Mouse (Mus musculus): Measurements from ENCODE around the gene Prepl.

Prepl gene

DNA sequence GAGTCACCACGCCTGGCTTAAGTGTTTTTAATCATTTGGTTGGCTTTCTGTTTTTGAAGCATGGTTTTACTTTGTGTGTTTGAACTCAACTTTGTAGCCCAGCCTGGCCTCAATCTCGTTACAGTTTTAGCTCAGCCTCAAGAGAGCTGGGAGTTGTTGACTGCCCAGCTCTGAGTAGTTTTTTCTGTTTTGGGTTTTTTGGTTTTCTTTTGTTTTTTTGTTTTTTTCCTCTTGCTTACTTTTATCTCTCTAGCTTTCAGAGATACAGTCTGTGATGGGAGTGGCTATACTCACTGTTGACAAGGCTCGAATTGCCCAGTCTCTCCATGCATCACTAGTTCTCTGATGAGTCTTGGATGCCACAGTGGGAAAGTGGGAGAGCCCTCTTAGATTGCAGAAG lies 69.7 kb downstream of the Prepl start:
- no peak for DNase-seq

DNA sequence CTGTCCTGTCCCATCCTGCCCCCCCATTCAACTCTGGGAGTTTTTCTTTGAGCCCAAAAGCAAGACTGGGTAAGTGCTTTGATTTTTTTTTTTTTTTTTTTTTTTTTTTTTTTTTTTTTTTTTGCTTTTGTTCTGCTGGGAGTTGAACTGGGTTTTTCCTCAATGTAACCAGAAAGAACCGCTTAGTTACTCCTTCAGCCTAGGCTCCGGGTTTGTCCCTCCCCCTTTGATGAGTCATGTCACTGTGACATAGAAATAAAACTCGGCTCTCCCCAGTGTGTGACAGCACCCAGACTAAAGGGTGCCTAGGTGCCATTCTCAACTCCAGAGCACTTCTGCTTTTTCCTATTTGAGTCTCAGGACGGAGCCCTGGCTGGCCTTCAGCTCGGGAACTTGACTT lies 71.2 kb downstream of the Prepl start:
- DNase-seq: no peak

GRCm38 (mm10) chr17:85018344-85018743 lies 71.7 kb downstream of the Prepl start:
- no peak for DNase-seq

DNA sequence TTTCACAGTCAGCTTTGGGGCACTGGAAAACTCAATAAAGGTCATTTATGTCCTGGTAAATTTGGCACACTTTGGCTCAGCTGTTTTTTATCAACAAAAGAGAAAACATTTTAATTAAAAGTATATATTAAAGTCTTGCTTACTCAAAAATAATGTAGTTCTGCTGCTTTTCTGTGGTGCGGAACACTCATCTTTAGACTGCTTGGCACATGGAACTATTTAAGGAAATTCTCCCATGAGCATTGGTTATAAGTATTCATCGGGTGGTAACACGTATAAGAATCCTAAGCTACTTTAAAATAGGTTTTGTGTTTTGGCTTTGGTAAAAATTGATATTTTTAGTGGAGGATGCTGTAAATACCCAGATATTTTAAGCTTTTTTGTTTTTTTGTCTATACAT lies 75.4 kb downstream of the Prepl start:
- DNase-seq: no peak

- DNase-seq: peak; percentile 25
These were observed 76.6 kb downstream of the Prepl start for GRCm38 (mm10) chr17:85013485-85013884.

All from heart, adult 11 months (tissue).